Mouse (Mus musculus) liver, postnatal 0 days (tissue): ENCODE results near the gene Fhad1. TPM values are rescaled to one million over a fixed set of nuclear protein-coding genes. Genes with fewer than 3 reads are reported as not detected.
A peak's percentile ranks its signal among the peaks of the same experiment; 100 is the strongest.

Experiments
- ATAC-seq: fragments of 200-750 bp; cut with Nextera tagmentation; 2 replicates; pipeline ENCODE4 v1.8.0; 2017; ENCODE audit warnings: mild to moderate bottlenecking, moderate library complexity
- DNase-seq: peaks from one replicate; pipeline ENCODE4 v3.0.0-alpha.2; 2016
- H3K27ac ChIP-seq: fragments of 300-500 bp; sonication (generic); 2 replicates; pipeline ENCODE4 v1.5.1; 2014; ENCODE audit warnings: antibody characterized with exemption, moderate library complexity, mild to moderate bottlenecking, low read depth
- H3K27me3 ChIP-seq: fragments of 300-500 bp; sonication (generic); 2 replicates; pipeline ENCODE4 v1.6.1; 2014; ENCODE audit warnings: low read length, control low read depth, mixed read lengths; ENCODE audit not compliant: insufficient read depth
- H3K36me3 ChIP-seq: fragments of 300-500 bp; sonication (generic); replicated peaks from 2 replicates; pipeline ENCODE4 v1.6.1; 2014; ENCODE audit warnings: mild to moderate bottlenecking, control low read depth, low read length, moderate library complexity, mixed read lengths; ENCODE audit not compliant: insufficient read depth
- H3K4me1 ChIP-seq: fragments of 300-500 bp; sonication (generic); 2 replicates; pipeline ENCODE4 v1.6.1; 2014; ENCODE audit warnings: antibody characterized with exemption, mild to moderate bottlenecking, control low read depth; ENCODE audit not compliant: insufficient read depth
- H3K4me2 ChIP-seq: fragments of 300-500 bp; sonication (generic); 2 replicates; pipeline ENCODE4 v1.6.1; 2014; ENCODE audit warnings: low read depth, mild to moderate bottlenecking, low read length, moderate library complexity, mixed read lengths
- H3K4me3 ChIP-seq: fragments of 300-500 bp; sonication (generic); 2 replicates; pipeline ENCODE4 v1.5.1; 2014; ENCODE audit warnings: low read depth, low read length
- H3K9ac ChIP-seq: fragments of 300-500 bp; sonication (generic); replicated peaks from 2 replicates; pipeline ENCODE4 v1.6.1; 2014; ENCODE audit warnings: mild to moderate bottlenecking, moderate library complexity
- H3K9me3 ChIP-seq: fragments of 300-500 bp; sonication (generic); 2 replicates; pipeline ENCODE4 v1.6.1; 2016; ENCODE audit warnings: mild to moderate bottlenecking, control low read depth, low read length, mixed read lengths
- CTCF ChIP-seq: sonication (generic); IDR thresholded peaks from 2 replicates; pipeline ENCODE4 v1.5.1; 2016; ENCODE audit warnings: antibody characterized with exemption, low read depth
- EP300 ChIP-seq: IDR thresholded peaks from 2 replicates; pipeline ENCODE4 v1.6.1; 2016; ENCODE audit warnings: antibody characterized with exemption, low read depth, mild to moderate bottlenecking
- WGBS: fragments of 180-500 bp; shearing (Covaris S2); extraction: QIAGEN DNeasy Blood & Tissue Kit; methylation state at CpG from one replicate; pipeline ENCODE4 v1.1.7; 2014; ENCODE audit not compliant: insufficient replicate concordance; 5-methylcytosine and 5-hydroxymethylcytosine counted together
- polyA plus RNA-seq: library from polyadenylated mRNA; unstranded; fragments of >200 nt; fragmentation: Nextera tagmentation; extraction: Ambion mirVana; gene quantifications from 2 replicates; pipeline ENCODE4 v1.2.1, GENCODE M21; 2015

The Fhad1 gene
- polyA plus RNA-seq, 1 experiment from 2014 or later = 1.0 TPM

DNA sequence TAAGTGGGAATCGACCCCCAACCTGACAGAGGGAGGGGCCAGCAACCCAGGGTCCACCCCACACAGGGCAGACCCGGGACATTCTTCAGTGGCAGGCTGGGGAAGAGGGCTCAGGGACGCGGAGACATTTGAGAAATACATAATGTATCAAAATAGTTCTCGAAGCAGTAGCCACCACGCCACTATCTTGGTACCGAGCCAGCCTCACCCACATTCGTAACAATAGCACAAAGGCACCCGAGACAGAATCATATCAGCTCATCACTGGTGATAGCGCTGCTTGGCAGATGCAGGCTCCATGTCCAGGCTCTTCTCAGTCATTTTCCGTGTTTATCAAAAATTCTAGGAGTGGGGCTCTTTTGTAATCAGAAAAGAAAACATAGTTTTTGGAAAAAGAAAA is 90.9 kb downstream of the Fhad1 start:
- 73% methylated on average over 11 of the region's 11 CpGs for WGBS
- no peak for TF ChIP-seq EP300
- TF ChIP-seq CTCF = no peak

DNA sequence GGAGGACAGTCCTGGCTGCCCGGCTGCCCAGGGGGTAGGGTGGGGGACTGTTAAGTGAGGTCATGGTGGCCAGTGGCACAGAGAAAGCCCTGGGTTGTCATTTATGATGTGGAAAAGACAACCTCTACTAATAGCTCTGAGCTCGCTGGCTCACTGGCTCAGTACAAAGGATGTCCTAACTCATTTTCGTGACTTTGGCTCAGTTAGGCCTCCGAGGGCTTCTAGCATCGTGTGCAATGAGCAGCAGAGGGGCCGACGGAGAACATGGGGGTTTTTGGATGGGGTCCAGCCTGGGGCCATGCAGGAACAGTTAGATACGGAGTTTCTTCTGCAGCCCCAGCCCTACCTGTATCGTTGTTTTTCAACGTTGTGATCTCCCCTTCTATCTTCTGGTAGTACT is 94.5 kb downstream of the Fhad1 start:
- Histone ChIP-seq H3K4me3 (no peak overlapping the region), H3K9ac (no peak overlapping the region), H3K36me3 (no peaks in the 10 kb centered on the region), H3K27ac (no peak overlapping the region), H3K4me2 (no peak overlapping the region), H3K27me3 (no peaks in the 10 kb centered on the region), H3K4me1 (peaks cover 7% of the 10 kb centered on the region), H3K9me3 (no peaks in the 10 kb centered on the region)
- no peak for TF ChIP-seq EP300
- TF ChIP-seq CTCF = no peak
- DNase-seq = no peak
- no peak for ATAC-seq
- 82% methylated on average over 10 of the region's 10 CpGs for WGBS

More for the DNA sequence above, 90.9 kb downstream of the Fhad1 start:
- ATAC-seq = no peak
- no peak overlapping the region for H3K27ac ChIP-seq
- no peaks in the 10 kb centered on the region for H3K27me3 ChIP-seq
- no peaks in the 10 kb centered on the region for H3K9me3 ChIP-seq
- DNase-seq = no peak
- H3K4me3 ChIP-seq = no peak overlapping the region
- no peak overlapping the region for H3K9ac ChIP-seq
- H3K36me3 ChIP-seq = no peaks in the 10 kb centered on the region
- H3K4me1 ChIP-seq = peaks cover 5% of the 10 kb centered on the region; the same call in 1 of the 2 replicates
- H3K4me2 ChIP-seq = no peak overlapping the region

DNA sequence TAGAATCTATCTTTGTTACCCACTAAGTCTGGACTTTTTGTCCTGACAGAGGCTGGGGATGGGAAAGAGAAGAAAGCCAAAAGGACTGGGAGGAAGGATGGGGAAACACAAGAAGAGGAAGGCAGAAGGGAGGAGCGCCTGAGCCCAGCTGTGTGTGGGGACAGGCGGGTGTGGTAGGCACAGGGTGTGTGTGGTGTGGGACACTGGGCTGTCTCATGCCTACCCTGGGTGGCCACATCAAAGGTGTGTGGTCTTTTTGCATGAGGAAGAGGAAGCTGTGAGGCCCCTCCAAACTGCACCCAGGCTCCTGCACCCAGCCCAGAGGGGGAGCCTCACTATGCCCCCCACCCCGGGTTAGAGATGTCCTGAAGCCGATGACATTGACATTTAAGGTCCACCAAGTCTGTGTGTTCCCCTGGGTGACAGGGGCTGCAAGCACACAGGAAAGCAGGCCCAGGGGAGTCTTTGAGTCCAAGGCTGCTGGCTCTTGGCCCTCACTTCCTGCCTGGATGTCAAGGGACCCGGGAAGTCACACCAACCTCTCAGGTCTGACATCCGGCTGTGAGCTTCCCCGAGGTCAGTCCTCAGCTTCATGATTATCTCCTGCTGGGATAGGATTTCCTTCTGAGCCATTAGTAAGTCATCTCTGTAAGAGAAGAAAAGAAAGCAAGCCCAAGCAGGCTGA is 97.0 kb downstream of the Fhad1 start:
- ATAC-seq = no peak
- Histone ChIP-seq H3K9me3 (no peaks in the 10 kb centered on the region), H3K27me3 (no peaks in the 10 kb centered on the region), H3K27ac (no peak overlapping the region), H3K36me3 (no peaks in the 10 kb centered on the region), H3K4me3 (no peak overlapping the region), H3K4me2 (no peak overlapping the region), H3K9ac (no peak overlapping the region), H3K4me1 (peaks cover 17% of the 10 kb centered on the region)
- no peak for DNase-seq
- TF ChIP-seq EP300 (no peak), CTCF (no peak)
- WGBS = 35% methylated on average over 7 of the region's 7 CpGs

DNA sequence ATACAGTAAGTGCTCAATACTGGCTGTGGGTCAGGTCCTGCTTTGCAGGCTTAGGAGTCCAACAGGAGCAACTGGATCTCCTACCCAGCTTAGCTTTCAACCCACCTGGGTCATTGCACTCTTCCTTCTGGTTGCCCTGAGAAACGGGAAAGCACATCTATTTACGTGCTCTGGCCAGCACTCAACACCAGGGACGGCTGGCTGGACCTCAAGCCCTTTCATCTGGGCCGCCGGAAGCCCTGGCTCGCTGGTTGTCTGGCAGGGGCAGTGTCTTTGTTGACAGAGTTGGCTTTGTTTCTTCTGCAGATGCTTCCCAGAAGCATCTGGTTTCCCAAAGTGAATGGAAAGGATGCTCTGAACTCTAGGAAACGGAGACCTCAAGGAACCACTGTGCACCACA is 100.8 kb downstream of the Fhad1 start:
- H3K4me3 ChIP-seq = no peak overlapping the region
- no peak overlapping the region for H3K4me2 ChIP-seq
- no peak overlapping the region for H3K9ac ChIP-seq
- H3K27me3 ChIP-seq = no peaks in the 10 kb centered on the region
- WGBS = 60% methylated on average over 7 of the region's 7 CpGs
- no peaks in the 10 kb centered on the region for H3K9me3 ChIP-seq
- peaks cover 17% of the 10 kb centered on the region for H3K4me1 ChIP-seq
- H3K36me3 ChIP-seq = no peaks in the 10 kb centered on the region
- 0 out of 2 replicates have a peak overlapping the region, but pooled peaks have one; percentile 30 for H3K27ac ChIP-seq
- DNase-seq (peak; percentile 69), ATAC-seq (peak; percentile 83)
- TF ChIP-seq EP300 (no peak), CTCF (no peak)

DNA sequence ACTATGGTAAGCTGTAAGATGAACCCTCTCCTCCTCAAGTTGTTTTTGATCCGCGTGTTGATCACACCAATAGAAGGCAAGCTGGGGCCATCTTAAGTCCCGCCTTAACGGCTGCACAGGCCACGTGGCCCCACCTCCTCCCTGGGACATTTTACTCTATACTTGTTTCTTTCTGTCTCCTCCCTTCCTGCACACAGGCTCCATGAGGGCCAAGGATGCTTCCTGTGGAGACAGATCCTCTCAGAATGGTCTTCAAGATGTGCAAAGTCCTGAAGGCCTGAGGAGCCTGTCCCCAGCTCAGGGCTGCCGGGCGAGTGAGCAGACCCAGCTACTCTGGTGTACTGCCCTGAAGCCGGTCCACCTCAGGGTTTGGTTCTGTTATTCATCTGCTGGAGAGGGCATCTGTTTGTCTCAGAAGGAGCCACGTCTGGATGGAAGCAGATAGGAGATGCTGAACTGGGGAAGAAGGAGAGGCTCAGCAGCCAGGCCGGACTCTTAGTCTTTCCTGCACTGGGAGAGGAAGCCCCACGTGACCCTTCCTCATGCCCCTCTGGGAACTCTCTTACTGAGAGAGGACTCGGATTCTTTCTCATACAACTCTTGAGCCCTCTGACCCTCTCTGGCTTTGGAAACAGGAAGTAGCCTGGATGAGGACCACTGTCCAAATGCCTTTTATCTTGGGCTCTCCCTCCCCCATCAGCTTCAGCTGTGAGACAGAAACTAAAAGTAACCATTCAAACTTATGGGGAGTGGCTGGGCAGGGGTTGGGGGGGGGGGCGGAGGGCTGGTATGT is 101.5 kb downstream of the Fhad1 start:
- Histone ChIP-seq H3K9ac (no peak overlapping the region), H3K36me3 (no peaks in the 10 kb centered on the region), H3K4me1 (peaks cover 16% of the 10 kb centered on the region), H3K27ac (peak overlapping the region; percentile 30; the same call in 1 of the 2 replicates), H3K4me3 (no peak overlapping the region), H3K9me3 (no peaks in the 10 kb centered on the region), H3K4me2 (no peak overlapping the region), H3K27me3 (no peaks in the 10 kb centered on the region)
- no peak for TF ChIP-seq EP300
- TF ChIP-seq CTCF = no peak
- 0 out of 2 replicates have a peak, but pooled peaks have one; percentile 15 for ATAC-seq
- 65% methylated on average over 13 of the region's 13 CpGs for WGBS
- DNase-seq = no peak

DNA sequence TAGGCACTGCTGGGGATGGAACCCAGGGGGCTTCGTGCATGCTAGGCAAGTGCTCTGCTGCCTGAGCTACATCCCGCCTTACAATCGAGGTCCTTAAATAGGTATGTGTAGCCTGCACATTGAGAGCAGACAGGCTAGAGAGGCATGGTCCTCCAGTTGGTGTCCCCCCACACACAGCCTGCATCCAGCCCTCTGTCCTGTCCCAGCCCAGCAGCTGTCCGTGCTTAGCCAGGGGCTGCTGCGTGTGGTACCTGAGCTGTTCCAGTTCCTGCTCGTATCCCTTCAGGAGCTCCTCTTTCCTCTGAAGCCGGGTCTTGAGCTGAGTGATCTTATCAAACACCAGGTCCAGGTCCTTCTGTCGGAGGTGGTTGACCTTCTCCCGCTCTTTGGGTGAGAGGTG is 110.2 kb downstream of the Fhad1 start:
- Histone ChIP-seq H3K36me3 (no peaks in the 10 kb centered on the region), H3K9ac (no peak overlapping the region), H3K27me3 (no peaks in the 10 kb centered on the region), H3K27ac (no peak overlapping the region), H3K4me1 (no peaks in the 10 kb centered on the region), H3K4me2 (no peak overlapping the region), H3K9me3 (no peaks in the 10 kb centered on the region), H3K4me3 (no peak overlapping the region)
- 65% methylated on average over 9 of the region's 9 CpGs for WGBS
- ATAC-seq = no peak
- DNase-seq = no peak
- TF ChIP-seq CTCF (no peak), EP300 (no peak)
